Mouse (Mus musculus): Measurements from ENCODE around the gene Ptpn1. TPM values are rescaled to one million over a fixed set of nuclear protein-coding genes. Genes with fewer than 3 reads are reported as not detected.

Ptpn1 gene
- polyA plus RNA-seq, 1 experiment: 64.6 TPM

- Histone ChIP-seq H3ac (ENCODE audit: control insufficient read depth, insufficient read length, low read depth) (no peak overlapping the region), H3K36me3 (ENCODE audit: control insufficient read depth, insufficient read depth) (peaks cover 8% of the 10 kb centered on the region), H3K4me3 (ENCODE audit: insufficient read depth, poor library complexity, severe bottlenecking) (no peak overlapping the region), H3K79me3 (ENCODE audit: low read depth) (peaks cover 80% of the 10 kb centered on the region), H3K79me2 (ENCODE audit: control insufficient read depth, insufficient read depth) (peaks cover 100% of the 10 kb centered on the region), H3K27me3 (ENCODE audit: control insufficient read depth, insufficient read depth, insufficient read length) (no peaks in the 10 kb centered on the region)
- TF ChIP-seq MAX (IDR thresholded peaks at IDR 0.05): no peak
- no peak for TF ChIP-seq CEBPB (IDR thresholded peaks at IDR 0.05; ENCODE audit: low read depth)
- no peak for TF ChIP-seq CTCF (IDR thresholded peaks at IDR 0.05; ENCODE audit: control insufficient read depth, insufficient read depth, insufficient read length)
- no peak for TF ChIP-seq FOSL1 (IDR thresholded peaks at IDR 0.05; ENCODE audit: insufficient read depth, low read length, poor library complexity, severe bottlenecking)
- TF ChIP-seq USF1 (IDR thresholded peaks at IDR 0.05; ENCODE audit: low read depth): no peak
- TF ChIP-seq MYOG (IDR thresholded peaks at IDR 0.05; ENCODE audit: control insufficient read depth, extremely low read depth, insufficient read length): no peak
- no peak for TF ChIP-seq MYOD1 (IDR thresholded peaks at IDR 0.05; ENCODE audit: control insufficient read depth, insufficient read length, low read depth)
Observed at GRCm38 (mm10) chr2:167939204-167939603, 7.3 kb downstream of the Ptpn1 start.

GRCm38 (mm10) chr2:167939632-167940399 lies 8.0 kb downstream of the Ptpn1 start:
- H3K27me3 ChIP-seq (ENCODE audit: control insufficient read depth, insufficient read depth, insufficient read length): no peaks in the 10 kb centered on the region
- no peak overlapping the region for H3ac ChIP-seq (ENCODE audit: control insufficient read depth, insufficient read length, low read depth)
- peaks cover 100% of the 10 kb centered on the region for H3K79me2 ChIP-seq (ENCODE audit: control insufficient read depth, insufficient read depth)
- peaks cover 80% of the 10 kb centered on the region for H3K79me3 ChIP-seq (ENCODE audit: low read depth)
- peaks cover 8% of the 10 kb centered on the region for H3K36me3 ChIP-seq (ENCODE audit: control insufficient read depth, insufficient read depth)
- no peak for TF ChIP-seq MAX (IDR thresholded peaks at IDR 0.05)
- no peak for TF ChIP-seq USF1 (IDR thresholded peaks at IDR 0.05; ENCODE audit: low read depth)
- TF ChIP-seq CEBPB (IDR thresholded peaks at IDR 0.05; ENCODE audit: low read depth): no peak
- no peak overlapping the region for H3K4me3 ChIP-seq (ENCODE audit: insufficient read depth, poor library complexity, severe bottlenecking)

DNA sequence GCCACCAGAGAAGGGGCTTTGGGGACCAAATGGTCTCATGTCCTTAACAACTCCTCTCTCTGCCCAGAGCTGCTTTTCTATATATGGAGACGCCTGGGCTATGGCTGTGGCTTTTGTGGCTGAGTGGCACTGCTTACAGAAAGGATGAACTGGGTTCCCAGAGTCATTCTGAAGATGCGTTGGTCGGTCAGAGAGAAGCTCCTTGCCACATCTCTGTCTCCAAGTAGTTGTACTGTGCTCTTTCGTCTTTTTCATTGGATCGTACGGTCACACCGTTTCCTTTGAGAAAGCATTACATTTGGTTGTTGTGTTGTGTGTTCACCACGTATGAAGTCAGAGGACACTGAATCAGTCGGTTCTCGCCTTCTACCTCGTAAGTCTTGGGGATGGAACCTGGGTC lies 8.8 kb downstream of the Ptpn1 start:
- no peaks in the 10 kb centered on the region for H3K27me3 ChIP-seq (ENCODE audit: control insufficient read depth, insufficient read depth, insufficient read length)
- H3K79me3 ChIP-seq (ENCODE audit: low read depth): peaks cover 82% of the 10 kb centered on the region
- no peak overlapping the region for H3K4me3 ChIP-seq (ENCODE audit: insufficient read depth, poor library complexity, severe bottlenecking)
- no peak overlapping the region for H3ac ChIP-seq (ENCODE audit: control insufficient read depth, insufficient read length, low read depth)
- peaks cover 100% of the 10 kb centered on the region for H3K79me2 ChIP-seq (ENCODE audit: control insufficient read depth, insufficient read depth)
- TF ChIP-seq USF1 (IDR thresholded peaks at IDR 0.05; ENCODE audit: low read depth) (no peak), CEBPB (IDR thresholded peaks at IDR 0.05; ENCODE audit: low read depth) (no peak), CTCF (IDR thresholded peaks at IDR 0.05; ENCODE audit: control insufficient read depth, insufficient read depth, insufficient read length) (no peak), MYOD1 (IDR thresholded peaks at IDR 0.05; ENCODE audit: control insufficient read depth, insufficient read length, low read depth) (no peak), FOSL1 (IDR thresholded peaks at IDR 0.05; ENCODE audit: insufficient read depth, low read length, poor library complexity, severe bottlenecking) (no peak), MYOG (IDR thresholded peaks at IDR 0.05; ENCODE audit: control insufficient read depth, extremely low read depth, insufficient read length) (no peak), MAX (IDR thresholded peaks at IDR 0.05) (no peak)
- peaks cover 8% of the 10 kb centered on the region for H3K36me3 ChIP-seq (ENCODE audit: control insufficient read depth, insufficient read depth)

GRCm38 (mm10) chr2:167941320-167941719 lies 9.5 kb downstream of the Ptpn1 start:
- no peaks in the 10 kb centered on the region for H3K27me3 ChIP-seq (ENCODE audit: control insufficient read depth, insufficient read depth, insufficient read length)
- no peak overlapping the region for H3ac ChIP-seq (ENCODE audit: control insufficient read depth, insufficient read length, low read depth)
- peaks cover 81% of the 10 kb centered on the region for H3K79me3 ChIP-seq (ENCODE audit: low read depth)
- no peak overlapping the region for H3K4me3 ChIP-seq (ENCODE audit: insufficient read depth, poor library complexity, severe bottlenecking)
- TF ChIP-seq CEBPB (IDR thresholded peaks at IDR 0.05; ENCODE audit: low read depth) (no peak), CTCF (IDR thresholded peaks at IDR 0.05; ENCODE audit: control insufficient read depth, insufficient read depth, insufficient read length) (no peak), MYOD1 (IDR thresholded peaks at IDR 0.05; ENCODE audit: control insufficient read depth, insufficient read length, low read depth) (no peak), FOSL1 (IDR thresholded peaks at IDR 0.05; ENCODE audit: insufficient read depth, low read length, poor library complexity, severe bottlenecking) (no peak), USF1 (IDR thresholded peaks at IDR 0.05; ENCODE audit: low read depth) (no peak), MAX (IDR thresholded peaks at IDR 0.05) (no peak), MYOG (IDR thresholded peaks at IDR 0.05; ENCODE audit: control insufficient read depth, extremely low read depth, insufficient read length) (no peak)
- H3K79me2 ChIP-seq (ENCODE audit: control insufficient read depth, insufficient read depth): peaks cover 100% of the 10 kb centered on the region
- H3K36me3 ChIP-seq (ENCODE audit: control insufficient read depth, insufficient read depth): peaks cover 8% of the 10 kb centered on the region

DNA sequence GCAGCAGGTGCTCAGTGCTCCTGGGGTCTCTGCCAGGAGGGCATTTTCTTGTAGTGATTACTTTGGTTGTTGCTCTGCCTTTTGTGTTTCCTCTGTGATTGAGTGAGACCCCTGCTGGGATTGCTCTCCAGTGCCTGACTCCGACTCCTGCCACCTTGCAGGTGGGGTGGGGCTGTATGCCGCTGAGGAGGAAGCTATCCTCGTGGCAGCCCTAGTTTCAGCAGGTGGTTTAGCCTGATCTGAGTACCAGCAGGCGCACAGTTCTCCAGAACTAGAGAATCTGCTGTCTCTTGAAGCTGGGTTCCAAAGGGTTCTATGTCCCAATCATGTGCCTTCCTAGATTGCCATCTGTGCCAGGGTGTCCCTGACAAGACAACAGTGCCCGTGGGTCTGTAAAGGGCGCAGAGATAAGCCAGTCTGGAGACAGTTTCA lies 9.9 kb downstream of the Ptpn1 start:
- TF ChIP-seq MYOG (IDR thresholded peaks at IDR 0.05; ENCODE audit: control insufficient read depth, extremely low read depth, insufficient read length) (no peak), USF1 (IDR thresholded peaks at IDR 0.05; ENCODE audit: low read depth) (no peak), FOSL1 (IDR thresholded peaks at IDR 0.05; ENCODE audit: insufficient read depth, low read length, poor library complexity, severe bottlenecking) (no peak), MYOD1 (IDR thresholded peaks at IDR 0.05; ENCODE audit: control insufficient read depth, insufficient read length, low read depth) (no peak), CEBPB (IDR thresholded peaks at IDR 0.05; ENCODE audit: low read depth) (no peak), MAX (IDR thresholded peaks at IDR 0.05) (peak; percentile 4), CTCF (IDR thresholded peaks at IDR 0.05; ENCODE audit: control insufficient read depth, insufficient read depth, insufficient read length) (no peak)
- Histone ChIP-seq H3K4me3 (ENCODE audit: insufficient read depth, poor library complexity, severe bottlenecking) (no peak overlapping the region), H3K79me2 (ENCODE audit: control insufficient read depth, insufficient read depth) (peaks cover 100% of the 10 kb centered on the region), H3K36me3 (ENCODE audit: control insufficient read depth, insufficient read depth) (peaks cover 8% of the 10 kb centered on the region), H3K27me3 (ENCODE audit: control insufficient read depth, insufficient read depth, insufficient read length) (no peaks in the 10 kb centered on the region), H3ac (ENCODE audit: control insufficient read depth, insufficient read length, low read depth) (no peak overlapping the region), H3K79me3 (ENCODE audit: low read depth) (peaks cover 81% of the 10 kb centered on the region)
